Mouse (Mus musculus) macrophage (primary cell): ENCODE results near the gene Stard10. TPM values are rescaled to one million over a fixed set of nuclear protein-coding genes. Genes with fewer than 3 reads are reported as not detected.
A peak's percentile ranks its signal among the peaks of the same experiment; 100 is the strongest.

Experiments
- H3K27ac ChIP-seq: fragments of 350-480 bp; formaldehyde crosslinking; 2 replicates; pipeline ENCODE4 v1.9.0; 2021
- H3K36me3 ChIP-seq: fragments of 350-480 bp; formaldehyde crosslinking; 2 replicates; pipeline ENCODE4 v1.9.0; 2021; ENCODE audit errors: inconsistent target
- H3K4me3 ChIP-seq: fragments of 350-480 bp; formaldehyde crosslinking; 2 replicates; pipeline ENCODE4 v1.9.0; 2021; ENCODE audit errors: inconsistent target
- H3K79me2 ChIP-seq: fragments of 350-480 bp; formaldehyde crosslinking; 2 replicates; pipeline ENCODE4 v1.9.0; 2021; ENCODE audit errors: inconsistent target
- WGBS: methylation state at CpG from one replicate; pipeline ENCODE4 v1.1.7; 2026; ENCODE audit warnings: inconsistent platforms; ENCODE audit not compliant: missing documents; 5-methylcytosine and 5-hydroxymethylcytosine counted together
- polyA plus RNA-seq: library from polyadenylated mRNA; stranded (reverse); fragments of 250-400 nt; gene quantifications from 3 replicates; pipeline ENCODE4 v1.2.4, GENCODE M21; 2018; ENCODE audit warnings: inconsistent platforms

Stard10 gene
- polyA plus RNA-seq, 1 experiment from 2014 or later: 0.99 TPM

GRCm38 (mm10) chr7:101379732-101380131 lies 62.8 kb downstream of the Stard10 start:
- Histone ChIP-seq H3K27ac (peak overlapping the region; percentile 94), H3K79me2 (peaks cover 88% of the 10 kb centered on the region), H3K36me3 (peaks cover 23% of the 10 kb centered on the region), H3K4me3 (peak overlapping the region; percentile 63)
- WGBS: 20% methylated on average over 2 of the region's 2 CpGs

- Histone ChIP-seq H3K79me2 (peaks cover 88% of the 10 kb centered on the region), H3K4me3 (no peak overlapping the region), H3K36me3 (peaks cover 10% of the 10 kb centered on the region), H3K27ac (peak overlapping the region; percentile 97)
- 60% methylated on average over 6 of the region's 6 CpGs for WGBS
Observed at GRCm38 (mm10) chr7:101381512-101381911, 64.6 kb downstream of the Stard10 start.

- Histone ChIP-seq H3K4me3 (peak overlapping the region; percentile 20; the same call in 1 of the 2 replicates), H3K36me3 (peaks cover 13% of the 10 kb centered on the region), H3K79me2 (peaks cover 88% of the 10 kb centered on the region), H3K27ac (peak overlapping the region; percentile 97)
- WGBS: 4% methylated on average over 8 of the region's 8 CpGs
Observed at GRCm38 (mm10) chr7:101382378-101382777, 65.5 kb downstream of the Stard10 start.

GRCm38 (mm10) chr7:101383756-101384155 lies 66.9 kb downstream of the Stard10 start:
- WGBS: 6% methylated on average over 3 of the region's 3 CpGs
- Histone ChIP-seq H3K79me2 (peaks cover 91% of the 10 kb centered on the region), H3K27ac (peak overlapping the region; percentile 97), H3K36me3 (peaks cover 27% of the 10 kb centered on the region), H3K4me3 (peak overlapping the region; percentile 40)

GRCm38 (mm10) chr7:101384931-101385330 lies 68.0 kb downstream of the Stard10 start:
- 79% methylated on average over 10 of the region's 10 CpGs for WGBS
- peaks cover 33% of the 10 kb centered on the region for H3K36me3 ChIP-seq

GRCm38 (mm10) chr7:101385331-101385733 lies 68.4 kb downstream of the Stard10 start:
- WGBS: 77% methylated on average over 6 of the region's 6 CpGs
- H3K79me2 ChIP-seq: peaks cover 87% of the 10 kb centered on the region
- H3K4me3 ChIP-seq: peak overlapping the region; percentile 40; the same call in 1 of the 2 replicates
- peaks cover 37% of the 10 kb centered on the region for H3K36me3 ChIP-seq
- H3K27ac ChIP-seq: peak overlapping the region; percentile 97

More at GRCm38 (mm10) chr7:101384931-101385330, 68.0 kb downstream of the Stard10 start:
- Histone ChIP-seq H3K27ac (peak overlapping the region; percentile 97), H3K79me2 (peaks cover 87% of the 10 kb centered on the region), H3K4me3 (peak overlapping the region; percentile 40)

GRCm38 (mm10) chr7:101385866-101386452 lies 69.1 kb downstream of the Stard10 start:
- Histone ChIP-seq H3K36me3 (peaks cover 44% of the 10 kb centered on the region), H3K4me3 (peak overlapping the region; percentile 5; the same call in 1 of the 2 replicates)

GRCm38 (mm10) chr7:101389256-101389655 lies 72.4 kb downstream of the Stard10 start:
- H3K4me3 ChIP-seq: no peak overlapping the region
- H3K27ac ChIP-seq: peak overlapping the region; percentile 75
- WGBS: 24% methylated on average over 6 of the region's 6 CpGs
- H3K36me3 ChIP-seq: peaks cover 76% of the 10 kb centered on the region
- H3K79me2 ChIP-seq: peaks cover 96% of the 10 kb centered on the region

More at GRCm38 (mm10) chr7:101385866-101386452, 69.1 kb downstream of the Stard10 start:
- Histone ChIP-seq H3K79me2 (peaks cover 87% of the 10 kb centered on the region), H3K27ac (peak overlapping the region; percentile 97)
- 83% methylated on average over 9 of the region's 10 CpGs for WGBS

- peaks cover 94% of the 10 kb centered on the region for H3K36me3 ChIP-seq
- 98% methylated on average over 4 of the region's 4 CpGs for WGBS
- no peak overlapping the region for H3K27ac ChIP-seq
- no peak overlapping the region for H3K4me3 ChIP-seq
- peaks cover 93% of the 10 kb centered on the region for H3K79me2 ChIP-seq
Observed at GRCm38 (mm10) chr7:101391909-101392479, 75.1 kb downstream of the Stard10 start.

- no peak overlapping the region for H3K4me3 ChIP-seq
- peaks cover 93% of the 10 kb centered on the region; the same call in 1 of the 2 replicates for H3K79me2 ChIP-seq
- WGBS: 100% methylated on average over 4 of the region's 4 CpGs
- H3K27ac ChIP-seq: no peak overlapping the region
- H3K36me3 ChIP-seq: peaks cover 94% of the 10 kb centered on the region
Observed at GRCm38 (mm10) chr7:101393015-101393414, 76.1 kb downstream of the Stard10 start.

- H3K27ac ChIP-seq: no peak overlapping the region
- WGBS: 95% methylated on average over 8 of the region's 8 CpGs
- H3K36me3 ChIP-seq: peaks cover 94% of the 10 kb centered on the region
Observed at GRCm38 (mm10) chr7:101393694-101394504, 77.0 kb downstream of the Stard10 start.

GRCm38 (mm10) chr7:101394569-101394968 lies 77.7 kb downstream of the Stard10 start:
- Histone ChIP-seq H3K79me2 (peaks cover 95% of the 10 kb centered on the region; the same call in 1 of the 2 replicates), H3K4me3 (no peak overlapping the region), H3K36me3 (peaks cover 99% of the 10 kb centered on the region), H3K27ac (no peak overlapping the region)
- 89% methylated on average over 3 of the region's 3 CpGs for WGBS

More at GRCm38 (mm10) chr7:101393694-101394504, 77.0 kb downstream of the Stard10 start:
- peaks cover 93% of the 10 kb centered on the region; the same call in 1 of the 2 replicates for H3K79me2 ChIP-seq
- H3K4me3 ChIP-seq: no peak overlapping the region

- 100% methylated on average over 2 of the region's 2 CpGs for WGBS
- Histone ChIP-seq H3K79me2 (peaks cover 93% of the 10 kb centered on the region; the same call in 1 of the 2 replicates), H3K4me3 (no peak overlapping the region), H3K27ac (no peak overlapping the region), H3K36me3 (peaks cover 98% of the 10 kb centered on the region)
Observed at GRCm38 (mm10) chr7:101395471-101395870, 78.6 kb downstream of the Stard10 start.
